Mouse (Mus musculus): ENCODE measurements around the gene Prrxl1.

Gene Prrxl1

GRCm38 (mm10) chr14:32627271-32627670, 28.1 kb downstream of the Prrxl1 start:
- no peak for DNase-seq (ENCODE audit: low spot score in 2 of 2)

GRCm38 (mm10) chr14:32628584-32628983, 29.4 kb downstream of the Prrxl1 start:
- DNase-seq (ENCODE audit: low spot score in 2 of 2): no peak

DNA sequence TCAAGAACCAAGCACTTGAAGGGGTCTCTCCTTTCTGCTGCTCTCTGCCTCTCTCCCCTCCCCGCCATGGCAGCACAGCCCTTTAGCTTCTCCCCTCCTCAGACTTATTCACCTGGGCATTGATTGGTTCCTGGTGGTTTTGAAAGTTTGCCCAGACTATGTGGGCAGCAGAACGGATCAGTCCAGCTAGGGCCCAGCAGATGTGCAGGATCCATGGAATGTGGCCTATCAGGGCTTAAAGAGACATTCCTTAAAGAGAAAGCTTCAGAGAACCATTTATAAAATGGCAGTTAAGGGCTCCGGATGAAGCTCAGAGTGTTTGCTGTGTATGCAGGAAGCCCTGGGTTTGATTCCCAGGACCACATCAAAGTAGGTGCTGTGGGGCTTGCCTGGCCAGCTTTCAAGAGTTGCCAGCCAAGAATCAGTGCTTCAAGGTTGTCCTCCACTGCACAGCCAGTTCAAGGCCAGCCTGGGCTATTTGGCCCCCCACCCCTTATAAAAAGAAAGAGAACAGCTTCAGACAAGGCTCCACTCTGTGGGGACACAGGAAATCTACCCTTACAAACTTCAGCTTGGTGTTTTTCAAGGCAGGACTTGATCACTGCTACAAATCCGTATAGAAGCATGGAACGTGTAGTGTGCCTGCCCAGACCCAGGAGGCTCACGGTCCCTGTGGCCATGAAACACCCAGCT, 33.8 kb downstream of the Prrxl1 start:
- no peak for DNase-seq (ENCODE audit: low spot score in 2 of 2)

- no peak for DNase-seq (ENCODE audit: low spot score in 2 of 2)
These were observed 34.9 kb downstream of the Prrxl1 start for GRCm38 (mm10) chr14:32634015-32634682.

- DNase-seq (ENCODE audit: low spot score in 2 of 2): no peak
These were observed 39.3 kb downstream of the Prrxl1 start for GRCm38 (mm10) chr14:32638485-32638884.

- no peak for DNase-seq (ENCODE audit: low spot score in 2 of 2)
These were observed 60.6 kb downstream of the Prrxl1 start for GRCm38 (mm10) chr14:32659781-32660180.

DNA sequence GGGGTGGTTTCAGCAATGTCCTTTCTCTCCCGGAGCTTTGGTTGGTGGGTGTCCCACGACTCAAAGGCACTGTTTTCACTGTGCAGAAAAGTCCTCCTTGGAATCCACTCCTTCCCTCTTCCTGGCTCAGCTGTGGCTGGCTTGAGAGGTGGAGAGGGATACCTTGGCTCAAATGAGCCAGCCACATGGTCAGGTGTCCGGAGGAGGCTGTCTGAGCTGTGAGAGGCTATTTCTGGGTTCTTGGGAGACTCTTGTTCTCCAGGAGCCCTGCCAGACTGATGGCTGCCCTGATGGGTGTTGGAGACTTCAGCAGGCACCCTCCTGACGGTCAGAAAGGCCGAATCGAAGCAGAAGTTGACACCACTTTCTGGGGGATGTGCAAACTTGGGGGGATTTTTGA, 63.9 kb downstream of the Prrxl1 start:
- no peak for DNase-seq (ENCODE audit: low spot score in 2 of 2)

DNA sequence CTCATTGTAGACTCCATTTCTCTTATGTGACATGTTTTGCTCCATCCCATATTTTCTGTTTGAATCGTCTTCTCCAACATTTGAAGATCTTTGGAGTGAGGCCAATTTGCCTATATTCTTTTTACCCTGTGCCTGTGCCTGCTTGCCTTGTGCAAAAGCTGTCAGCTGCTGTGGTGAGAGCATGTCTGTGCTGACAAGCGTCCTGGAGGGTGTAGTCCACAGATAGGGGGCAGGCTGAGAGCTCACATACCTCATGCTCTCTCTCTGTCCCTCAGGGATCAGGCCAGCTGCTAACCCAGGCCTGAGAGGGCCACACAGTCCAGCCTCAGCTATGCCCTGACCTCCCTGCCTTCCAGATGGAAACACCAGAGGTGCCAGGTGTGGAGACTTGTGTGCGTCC, 74.0 kb downstream of the Prrxl1 start:
- no peak for DNase-seq (ENCODE audit: low spot score in 2 of 2)

GRCm38 (mm10) chr14:32678565-32678964, 79.4 kb downstream of the Prrxl1 start:
- DNase-seq (ENCODE audit: low spot score in 2 of 2): no peak

DNA sequence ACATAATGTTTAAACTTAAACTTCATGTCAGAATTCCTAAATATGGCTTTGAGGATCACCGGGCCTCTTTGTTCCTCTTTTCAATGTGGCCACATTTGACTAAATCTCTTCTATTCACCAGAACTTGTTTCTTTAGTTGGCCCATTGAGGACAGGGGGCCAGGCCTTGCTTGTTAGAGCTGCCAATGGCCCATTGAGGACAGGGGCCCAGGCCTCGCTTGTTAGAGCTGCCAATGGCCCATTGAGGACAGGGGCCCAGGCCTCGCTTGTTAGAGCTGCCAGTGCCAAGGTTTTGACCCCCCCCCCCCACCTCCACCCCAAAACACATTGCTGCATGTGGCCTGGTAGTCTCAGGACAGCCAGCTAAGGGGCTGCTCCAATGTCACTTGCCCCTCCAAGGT, 82.4 kb downstream of the Prrxl1 start:
- DNase-seq (ENCODE audit: low spot score in 2 of 2): no peak

- DNase-seq (ENCODE audit: low spot score in 2 of 2): peak in 1 of 2 experiments; percentile 50
These were observed 83.3 kb downstream of the Prrxl1 start for GRCm38 (mm10) chr14:32682536-32682935.

GRCm38 (mm10) chr14:32683251-32683838, 84.1 kb downstream of the Prrxl1 start:
- peak; percentile 16 to 64 for DNase-seq (ENCODE audit: low spot score in 2 of 2)

DNA sequence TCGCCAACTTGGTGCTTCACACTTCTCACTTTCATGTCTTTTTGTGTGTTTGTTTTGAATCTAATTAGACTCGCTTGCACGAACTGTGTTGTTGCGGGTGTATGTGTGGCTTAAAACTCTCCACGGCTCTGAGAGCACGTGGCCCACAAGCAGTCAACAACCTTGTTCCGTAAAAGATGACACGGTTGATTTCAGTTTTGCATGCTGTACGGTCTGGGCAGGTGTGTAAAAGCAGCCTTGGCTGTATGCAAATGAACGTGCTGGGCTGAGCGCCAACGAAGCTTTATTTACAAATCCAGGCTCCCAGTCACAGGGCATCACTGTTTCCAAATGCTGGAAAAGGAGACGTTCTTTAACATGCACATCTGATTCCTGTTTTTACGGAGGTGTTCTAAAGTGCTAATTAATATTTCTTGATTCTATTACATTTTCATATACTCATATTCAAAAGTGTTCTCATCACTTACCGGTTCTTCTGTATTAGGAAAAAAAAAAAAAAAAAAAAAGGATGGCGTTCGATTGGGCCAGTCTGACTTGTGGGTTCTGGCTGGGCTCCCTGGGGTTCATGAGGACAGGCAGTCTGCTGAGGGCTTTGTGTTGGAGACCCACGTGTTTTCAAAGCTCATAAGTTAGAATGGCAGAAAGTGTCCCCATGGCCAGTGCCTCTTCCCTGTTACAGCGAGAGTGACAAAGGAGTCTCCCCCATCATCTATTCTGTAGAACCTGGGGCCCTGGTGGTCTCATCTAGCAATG, 85.0 kb downstream of the Prrxl1 start:
- DNase-seq (ENCODE audit: low spot score in 2 of 2): peak in 1 of 2 experiments; percentile 50

- peak in 1 of 2 experiments; percentile 59 for DNase-seq (ENCODE audit: low spot score in 2 of 2)
These were observed 85.5 kb downstream of the Prrxl1 start for GRCm38 (mm10) chr14:32684735-32685105.

DNA sequence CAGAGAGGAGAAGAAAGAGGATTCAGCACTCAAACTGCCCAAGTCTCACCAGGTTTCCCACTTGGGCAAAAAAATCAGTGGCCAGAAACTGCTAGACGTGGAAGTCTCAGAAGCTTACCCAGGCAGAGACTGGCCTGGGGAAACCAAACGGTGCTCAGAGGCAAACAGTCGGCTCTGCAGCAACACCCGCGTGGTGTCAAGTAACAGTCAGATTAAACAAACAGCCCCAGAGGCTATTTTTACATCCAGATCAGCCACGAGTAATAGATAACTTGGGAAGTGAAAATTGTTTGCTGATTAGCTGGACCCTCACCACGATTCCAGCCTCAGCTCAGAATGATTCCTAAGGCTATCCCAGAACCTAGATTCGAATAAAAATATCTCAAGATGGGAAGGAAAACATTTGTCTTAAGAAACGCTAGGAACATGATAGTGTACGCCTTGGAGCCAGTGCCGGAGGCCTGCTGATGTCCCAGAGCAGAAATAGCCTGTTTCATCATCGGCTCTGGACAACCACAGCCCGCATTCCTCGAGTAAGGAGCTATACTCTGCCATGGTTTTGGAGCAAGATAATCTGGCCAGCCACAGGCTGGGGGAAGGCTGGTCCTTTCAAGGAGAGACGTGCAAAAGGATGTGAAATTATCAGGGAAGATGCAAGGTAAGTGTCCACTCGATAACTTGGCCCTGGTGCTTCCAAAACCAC, 86.1 kb downstream of the Prrxl1 start, which contains the start of gene 3425401B19Rik:
Gene 3425401B19Rik (minus strand): TSS at position 170 of the 703 bp plus-strand sequence.
- no peak for DNase-seq (ENCODE audit: low spot score in 2 of 2)

DNA sequence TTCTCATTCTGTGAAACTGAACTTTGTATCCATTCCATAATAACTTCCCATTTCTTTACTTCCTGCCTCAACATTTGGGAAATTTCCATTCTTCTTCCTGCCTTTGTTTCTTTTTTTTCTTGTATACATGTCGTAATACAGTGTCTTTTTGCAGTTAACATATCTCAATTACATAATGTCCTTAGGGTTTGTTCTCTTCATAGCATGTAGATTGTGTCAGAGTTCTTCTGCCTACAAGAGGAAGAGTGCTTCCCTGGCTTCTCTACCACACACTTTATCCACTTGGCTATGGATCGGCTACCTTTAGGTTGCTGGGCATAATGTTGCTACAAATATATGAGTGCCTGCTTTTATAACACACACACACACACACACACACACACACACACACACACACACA, 96.7 kb downstream of the Prrxl1 start:
- DNase-seq (ENCODE audit: low spot score in 2 of 2): no peak

GRCm38 (mm10) chr14:32696344-32696743, 97.1 kb downstream of the Prrxl1 start:
- DNase-seq (ENCODE audit: low spot score in 2 of 2): no peak

DNA sequence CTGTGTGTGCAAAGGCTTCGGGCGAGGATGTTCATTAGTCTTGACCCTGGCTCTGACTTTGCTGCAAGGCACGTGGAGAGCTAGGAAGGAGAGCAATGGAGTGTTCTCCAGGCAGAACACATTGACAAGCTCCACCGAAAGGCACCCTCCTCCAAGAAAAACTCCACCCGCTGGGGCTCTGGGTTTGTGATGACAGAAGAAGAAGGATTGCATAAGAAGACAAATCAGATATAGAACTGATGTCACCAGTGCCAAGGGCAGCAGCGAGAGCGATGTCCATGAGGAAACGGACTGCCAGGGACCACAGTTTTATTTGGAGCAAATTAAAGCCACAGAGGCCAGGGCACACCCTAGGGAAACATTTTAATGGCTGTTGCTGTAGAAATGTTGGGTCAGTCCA, 98.6 kb downstream of the Prrxl1 start:
- no peak for DNase-seq (ENCODE audit: low spot score in 2 of 2)

- no peak for DNase-seq (ENCODE audit: low spot score in 2 of 2)
These were observed 99.3 kb downstream of the Prrxl1 start for GRCm38 (mm10) chr14:32698556-32698955.

All from spleen, postnatal 4 days (tissue).